Mouse (Mus musculus) hindbrain, postnatal 0 days (tissue): ENCODE results near the gene Slc30a4. TPM values are rescaled to one million over a fixed set of nuclear protein-coding genes. Genes with fewer than 3 reads are reported as not detected.

ENCODE experiments used
- ATAC-seq: fragments of 200-750 bp; cut with Nextera tagmentation; 2 replicates; pipeline ENCODE4 v1.8.0; 2017; ENCODE audit warnings: mild to moderate bottlenecking, moderate TSS enrichment, moderate library complexity
- DNase-seq: peaks from one replicate; pipeline ENCODE4 v3.0.0-alpha.2; 2015; ENCODE audit warnings: low spot score
- H3K27ac ChIP-seq: fragments of 300-500 bp; sonication (generic); 2 replicates; pipeline ENCODE4 v1.5.1; 2014; ENCODE audit warnings: mild to moderate bottlenecking
- H3K27me3 ChIP-seq: fragments of 300-500 bp; sonication (generic); 2 replicates; pipeline ENCODE4 v1.6.1; 2014; ENCODE audit warnings: low read length, mixed read lengths; ENCODE audit not compliant: insufficient read depth
- H3K36me3 ChIP-seq: fragments of 300-500 bp; sonication (generic); 2 replicates; pipeline ENCODE4 v1.6.1; 2014; ENCODE audit warnings: low read length, mixed read lengths; ENCODE audit not compliant: insufficient read depth
- H3K4me1 ChIP-seq: fragments of 300-500 bp; sonication (generic); 2 replicates; pipeline ENCODE4 v1.6.1; 2014; ENCODE audit warnings: antibody characterized with exemption, low read length, mixed read lengths; ENCODE audit not compliant: insufficient read depth
- H3K4me2 ChIP-seq: fragments of 300-500 bp; sonication (generic); 2 replicates; pipeline ENCODE4 v1.6.1; 2014; ENCODE audit warnings: low read depth, mild to moderate bottlenecking, low read length, moderate library complexity, mixed read lengths
- H3K4me3 ChIP-seq: fragments of 300-500 bp; sonication (generic); 2 replicates; pipeline ENCODE4 v1.5.1; 2014; ENCODE audit warnings: low read length
- H3K9ac ChIP-seq: fragments of 300-500 bp; sonication (generic); replicated peaks from 2 replicates; pipeline ENCODE4 v1.6.1; 2014; ENCODE audit warnings: mild to moderate bottlenecking, low read length, moderate library complexity, mixed read lengths
- H3K9me3 ChIP-seq: fragments of 300-500 bp; sonication (generic); 2 replicates; pipeline ENCODE4 v1.6.1; 2016; ENCODE audit warnings: low read length, mixed read lengths
- CTCF ChIP-seq: IDR thresholded peaks from 2 replicates; pipeline ENCODE4 v1.5.1; 2016; ENCODE audit warnings: antibody characterized with exemption, control low read depth, low read depth
- WGBS: fragments of 180-500 bp; shearing (Covaris S2); extraction: QIAGEN DNeasy Blood & Tissue Kit; methylation state at CpG from one replicate; pipeline ENCODE4 v1.1.7; 2014; 5-methylcytosine and 5-hydroxymethylcytosine counted together
- polyA plus RNA-seq: library from polyadenylated mRNA; unstranded; fragments of >200 nt; fragmentation: Nextera tagmentation; extraction: Ambion mirVana; gene quantifications from 2 replicates; pipeline ENCODE4 v1.2.1, GENCODE M21; 2015
- total RNA-seq: library from RNA; depleted of rRNA; stranded (reverse); fragments of >200 nt; gene quantifications from 2 replicates; pipeline ENCODE4 v1.2.3, GENCODE M21; 2014

The Slc30a4 gene
- total and polyA plus RNA-seq, 2 experiments from 2014 or later = 6.6 to 32.0 TPM

DNA sequence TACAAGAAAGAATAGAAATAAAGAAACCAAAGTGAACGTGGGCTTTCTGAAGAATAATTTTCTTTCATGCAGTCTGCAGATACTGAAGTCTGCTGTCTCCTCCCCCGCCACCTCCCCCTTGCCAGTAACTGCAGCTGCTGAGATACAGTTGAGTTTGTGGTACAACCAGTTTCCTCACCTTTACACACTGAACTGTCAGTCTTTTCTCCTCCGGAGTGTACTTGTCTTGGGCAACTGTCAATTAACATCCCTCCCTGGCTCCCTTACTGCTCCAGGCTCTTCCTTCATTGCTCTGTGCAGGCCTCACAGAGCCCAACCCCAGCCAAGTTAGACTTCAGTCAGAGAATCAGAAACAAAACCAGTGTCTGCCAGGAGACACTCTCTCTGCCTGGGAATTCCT, 18.1 kb upstream of the Slc30a4 start:
- 85% methylated on average over 3 of the region's 3 CpGs for WGBS
- ATAC-seq = no peak
- no peak for DNase-seq
- Histone ChIP-seq H3K9me3 (no peaks in the 10 kb centered on the region), H3K27ac (no peak overlapping the region), H3K9ac (no peak overlapping the region), H3K36me3 (no peaks in the 10 kb centered on the region), H3K27me3 (no peaks in the 10 kb centered on the region), H3K4me2 (no peak overlapping the region), H3K4me1 (no peaks in the 10 kb centered on the region), H3K4me3 (no peak overlapping the region)
- no peak for TF ChIP-seq CTCF

- Histone ChIP-seq H3K27ac (no peak overlapping the region), H3K36me3 (no peaks in the 10 kb centered on the region), H3K9me3 (no peaks in the 10 kb centered on the region), H3K27me3 (no peaks in the 10 kb centered on the region), H3K4me1 (no peaks in the 10 kb centered on the region), H3K4me3 (no peak overlapping the region), H3K9ac (no peak overlapping the region), H3K4me2 (no peak overlapping the region)
- 61% methylated on average over 1 of the region's 1 CpGs for WGBS
- no peak for TF ChIP-seq CTCF
- ATAC-seq = no peak
- no peak for DNase-seq
Measured at GRCm38 (mm10) chr2:122719232-122719631, 16.8 kb upstream of the Slc30a4 start.

GRCm38 (mm10) chr2:122716301-122716842, 13.9 kb upstream of the Slc30a4 start:
- H3K27me3 ChIP-seq = no peaks in the 10 kb centered on the region
- H3K4me2 ChIP-seq = no peak overlapping the region
- no peaks in the 10 kb centered on the region for H3K36me3 ChIP-seq
- no peaks in the 10 kb centered on the region for H3K4me1 ChIP-seq
- H3K9ac ChIP-seq = no peak overlapping the region
- H3K9me3 ChIP-seq = no peaks in the 10 kb centered on the region
- no peak for ATAC-seq
- TF ChIP-seq CTCF = no peak
- 79% methylated on average over 3 of the region's 3 CpGs for WGBS
- DNase-seq = no peak
- no peak overlapping the region for H3K4me3 ChIP-seq
- no peak overlapping the region for H3K27ac ChIP-seq

DNA sequence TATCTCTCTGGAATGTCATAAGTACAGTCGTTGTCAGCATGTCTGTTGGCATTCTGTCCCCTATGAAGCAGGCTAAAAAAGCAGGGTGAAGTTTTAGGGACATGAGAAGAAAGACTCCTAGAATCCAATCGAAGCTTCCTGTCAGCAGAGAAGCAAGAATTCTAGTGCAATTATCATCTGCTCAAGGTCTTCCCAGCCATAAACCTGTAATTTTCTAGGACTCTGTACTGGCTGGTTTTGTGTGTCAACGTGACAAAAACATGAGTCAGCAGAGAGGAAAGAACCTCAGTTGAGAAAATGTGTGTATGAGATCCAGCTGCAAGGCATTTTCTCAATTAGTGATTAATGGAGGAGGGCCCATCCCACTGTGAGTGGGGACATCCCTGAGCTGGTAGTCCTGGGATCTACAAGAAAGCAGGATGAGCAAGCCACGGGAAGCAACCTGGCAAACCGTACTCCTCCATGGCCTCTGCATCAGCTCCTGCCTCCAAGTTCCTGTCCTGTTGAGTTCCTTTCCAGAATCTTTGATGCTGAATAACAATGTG, 12.8 kb upstream of the Slc30a4 start:
- Histone ChIP-seq H3K36me3 (no peaks in the 10 kb centered on the region), H3K4me2 (no peak overlapping the region), H3K9ac (no peak overlapping the region), H3K4me1 (no peaks in the 10 kb centered on the region), H3K9me3 (no peaks in the 10 kb centered on the region), H3K27me3 (no peaks in the 10 kb centered on the region), H3K4me3 (no peak overlapping the region), H3K27ac (no peak overlapping the region)
- no peak for TF ChIP-seq CTCF
- DNase-seq (no peak), ATAC-seq (no peak)
- 74% methylated on average over 5 of the region's 5 CpGs for WGBS

GRCm38 (mm10) chr2:122712848-122713247, 10.4 kb upstream of the Slc30a4 start:
- H3K9me3 ChIP-seq = no peaks in the 10 kb centered on the region
- TF ChIP-seq CTCF = no peak

GRCm38 (mm10) chr2:122711911-122712310, 9.4 kb upstream of the Slc30a4 start:
- Histone ChIP-seq H3K4me3 (no peak overlapping the region), H3K9me3 (no peaks in the 10 kb centered on the region), H3K27me3 (no peaks in the 10 kb centered on the region), H3K4me2 (no peak overlapping the region), H3K4me1 (no peaks in the 10 kb centered on the region), H3K27ac (no peak overlapping the region), H3K36me3 (no peaks in the 10 kb centered on the region), H3K9ac (no peak overlapping the region)
- no peak for DNase-seq
- 71% methylated on average over 3 of the region's 3 CpGs for WGBS
- no peak for TF ChIP-seq CTCF
- no peak for ATAC-seq

More at GRCm38 (mm10) chr2:122712848-122713247, 10.4 kb upstream of the Slc30a4 start:
- H3K9ac ChIP-seq = no peak overlapping the region
- H3K27ac ChIP-seq = no peak overlapping the region
- H3K27me3 ChIP-seq = no peaks in the 10 kb centered on the region
- no peak for DNase-seq
- no peaks in the 10 kb centered on the region for H3K36me3 ChIP-seq
- no peak overlapping the region for H3K4me3 ChIP-seq
- H3K4me1 ChIP-seq = no peaks in the 10 kb centered on the region
- WGBS = 81% methylated on average over 2 of the region's 2 CpGs
- no peak overlapping the region for H3K4me2 ChIP-seq
- ATAC-seq = no peak

DNA sequence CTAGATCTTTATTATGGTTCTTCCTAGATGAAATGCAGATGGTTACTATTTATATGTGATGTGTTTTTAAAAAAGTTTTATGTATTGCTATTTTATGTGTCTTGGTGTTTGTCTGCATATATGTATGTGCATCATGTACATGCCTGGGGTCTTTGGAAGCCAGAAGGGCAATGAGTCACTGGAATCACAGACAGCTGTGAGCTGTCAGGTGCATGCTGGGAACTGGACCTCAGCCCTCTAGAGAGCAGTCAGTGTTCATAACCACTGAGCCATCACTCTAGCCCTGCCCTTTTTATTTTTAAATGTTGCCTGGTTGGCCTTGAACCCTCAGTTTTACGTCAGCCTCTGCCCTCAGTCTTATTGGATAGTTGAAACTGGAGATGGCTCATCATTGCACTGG, 6.7 kb upstream of the Slc30a4 start:
- 68% methylated on average over 1 of the region's 1 CpGs for WGBS
- TF ChIP-seq CTCF = no peak
- Histone ChIP-seq H3K4me3 (no peak overlapping the region), H3K27ac (no peak overlapping the region), H3K4me2 (no peak overlapping the region), H3K9me3 (no peaks in the 10 kb centered on the region), H3K4me1 (no peaks in the 10 kb centered on the region), H3K9ac (no peak overlapping the region), H3K36me3 (no peaks in the 10 kb centered on the region), H3K27me3 (no peaks in the 10 kb centered on the region)
- ATAC-seq (no peak), DNase-seq (no peak)
